Mouse (Mus musculus) heart, embryonic 10.5 days (tissue): Measurements from ENCODE around the gene Nos2. TPM values are rescaled to one million over a fixed set of nuclear protein-coding genes. Genes with fewer than 3 reads are reported as not detected.

ENCODE experiments used
- DNase-seq: peaks from one replicate; pipeline ENCODE4 v3.0.0-alpha.2; 2017; ENCODE audit warnings: low spot score
- H3K27ac ChIP-seq: fragments of 300-500 bp; sonication (generic); 2 replicates; pipeline ENCODE4 v1.5.1; 2016; ENCODE audit warnings: mild to moderate bottlenecking
- H3K27me3 ChIP-seq: fragments of 300-500 bp; sonication (generic); 2 replicates; pipeline ENCODE4 v1.6.1; 2016; ENCODE audit warnings: mild to moderate bottlenecking; ENCODE audit not compliant: poor library complexity, insufficient read depth, severe bottlenecking
- H3K36me3 ChIP-seq: fragments of 300-500 bp; sonication (generic); 2 replicates; pipeline ENCODE4 v1.6.1; 2016; ENCODE audit warnings: mild to moderate bottlenecking, moderate library complexity
- H3K4me1 ChIP-seq: fragments of 300-500 bp; sonication (generic); 2 replicates; pipeline ENCODE4 v1.6.1; 2016; ENCODE audit warnings: mild to moderate bottlenecking
- H3K4me3 ChIP-seq: fragments of 300-500 bp; sonication (generic); 2 replicates; pipeline ENCODE4 v1.5.1; 2016; ENCODE audit warnings: mild to moderate bottlenecking, moderate library complexity
- H3K9me3 ChIP-seq: fragments of 300-500 bp; sonication (generic); 2 replicates; pipeline ENCODE4 v1.6.1; 2016; ENCODE audit warnings: mild to moderate bottlenecking, moderate library complexity
- WGBS: fragments of 180-500 bp; shearing (Covaris S2); methylation state at CpG from one replicate; pipeline ENCODE4 v1.1.7; 2016; 5-methylcytosine and 5-hydroxymethylcytosine counted together
- polyA plus RNA-seq: library from polyadenylated mRNA; unstranded; fragments of >200 nt; fragmentation: Nextera tagmentation; extraction: Ambion mirVana; gene quantifications from 2 replicates; pipeline ENCODE4 v1.2.1, GENCODE M21; 2016

Gene Nos2
- polyA plus RNA-seq, 1 experiment from 2014 or later: 0.44 TPM

- WGBS: 11% methylated on average over 9 of the region's 9 CpGs
- Histone ChIP-seq H3K27me3 (peaks cover 62% of the 10 kb centered on the region), H3K4me1 (peaks cover 15% of the 10 kb centered on the region), H3K36me3 (no peaks in the 10 kb centered on the region), H3K27ac (no peak overlapping the region), H3K9me3 (no peaks in the 10 kb centered on the region), H3K4me3 (no peak overlapping the region)
- DNase-seq: no peak
Measured at GRCm38 (mm10) chr11:78924111-78924510, 3.5 kb downstream of the Nos2 start.

GRCm38 (mm10) chr11:78924916-78925315 is 4.3 kb downstream of the Nos2 start:
- peaks cover 62% of the 10 kb centered on the region for H3K27me3 ChIP-seq
- H3K4me3 ChIP-seq: peak overlapping the region; percentile 56
- under 1% methylated on average over 37 of the region's 37 CpGs for WGBS
- peaks cover 15% of the 10 kb centered on the region for H3K4me1 ChIP-seq
- H3K9me3 ChIP-seq: no peaks in the 10 kb centered on the region
- H3K27ac ChIP-seq: no peak overlapping the region
- DNase-seq: no peak
- no peaks in the 10 kb centered on the region for H3K36me3 ChIP-seq

- WGBS: 77% methylated on average over 5 of the region's 5 CpGs
- Histone ChIP-seq H3K4me1 (peaks cover 10% of the 10 kb centered on the region), H3K9me3 (no peaks in the 10 kb centered on the region), H3K27ac (no peak overlapping the region), H3K4me3 (no peak overlapping the region), H3K36me3 (no peaks in the 10 kb centered on the region), H3K27me3 (peaks cover 32% of the 10 kb centered on the region)
- no peak for DNase-seq
Measured at GRCm38 (mm10) chr11:78929345-78929744, 8.8 kb downstream of the Nos2 start.

- 81% methylated on average over 7 of the region's 7 CpGs for WGBS
- H3K27ac ChIP-seq: no peak overlapping the region
- H3K36me3 ChIP-seq: no peaks in the 10 kb centered on the region
- no peaks in the 10 kb centered on the region for H3K9me3 ChIP-seq
- H3K4me1 ChIP-seq: no peaks in the 10 kb centered on the region
- DNase-seq: no peak
- H3K27me3 ChIP-seq: no peaks in the 10 kb centered on the region; the same call in 1 of the 2 replicates
- no peak overlapping the region for H3K4me3 ChIP-seq
Measured at GRCm38 (mm10) chr11:78934307-78934706, 13.7 kb downstream of the Nos2 start.

- Histone ChIP-seq H3K27ac (no peak overlapping the region), H3K9me3 (no peaks in the 10 kb centered on the region), H3K4me1 (no peaks in the 10 kb centered on the region), H3K27me3 (no peaks in the 10 kb centered on the region), H3K36me3 (no peaks in the 10 kb centered on the region), H3K4me3 (no peak overlapping the region)
- no peak for DNase-seq
- 83% methylated on average over 4 of the region's 4 CpGs for WGBS
Measured at GRCm38 (mm10) chr11:78934727-78935126, 14.1 kb downstream of the Nos2 start.

GRCm38 (mm10) chr11:78935178-78935577 is 14.6 kb downstream of the Nos2 start:
- H3K9me3 ChIP-seq: no peaks in the 10 kb centered on the region
- no peaks in the 10 kb centered on the region for H3K4me1 ChIP-seq
- no peaks in the 10 kb centered on the region for H3K27me3 ChIP-seq
- H3K4me3 ChIP-seq: no peak overlapping the region
- DNase-seq: no peak
- H3K27ac ChIP-seq: no peak overlapping the region
- H3K36me3 ChIP-seq: no peaks in the 10 kb centered on the region
- WGBS: 73% methylated on average over 6 of the region's 6 CpGs

- Histone ChIP-seq H3K9me3 (no peaks in the 10 kb centered on the region), H3K4me3 (no peak overlapping the region), H3K4me1 (no peaks in the 10 kb centered on the region; the same call in 1 of the 2 replicates), H3K27ac (no peak overlapping the region), H3K36me3 (no peaks in the 10 kb centered on the region), H3K27me3 (0 out of 2 replicates have a peak, but pooled peaks cover 8% of the 10 kb centered on the region)
- 79% methylated on average over 1 of the region's 1 CpGs for WGBS
- DNase-seq: no peak
Measured at GRCm38 (mm10) chr11:78943083-78943482, 22.5 kb downstream of the Nos2 start.

- H3K4me1 ChIP-seq: peaks cover 5% of the 10 kb centered on the region
- H3K4me3 ChIP-seq: no peak overlapping the region
- H3K27me3 ChIP-seq: peaks cover 56% of the 10 kb centered on the region
- no peaks in the 10 kb centered on the region for H3K9me3 ChIP-seq
- DNase-seq: no peak
- H3K36me3 ChIP-seq: no peaks in the 10 kb centered on the region
- 82% methylated on average over 8 of the region's 8 CpGs for WGBS
- H3K27ac ChIP-seq: no peak overlapping the region
Measured at GRCm38 (mm10) chr11:78950365-78950764, 29.8 kb downstream of the Nos2 start.

- 9% methylated on average over 17 of the region's 17 CpGs for WGBS
- H3K9me3 ChIP-seq: no peaks in the 10 kb centered on the region
- no peaks in the 10 kb centered on the region for H3K36me3 ChIP-seq
- H3K4me1 ChIP-seq: peaks cover 5% of the 10 kb centered on the region
- peak; percentile 84 for DNase-seq
- H3K27ac ChIP-seq: no peak overlapping the region
- H3K27me3 ChIP-seq: peaks cover 70% of the 10 kb centered on the region
- H3K4me3 ChIP-seq: no peak overlapping the region; the same call in 1 of the 2 replicates
Measured at GRCm38 (mm10) chr11:78952467-78952866, 31.9 kb downstream of the Nos2 start.

GRCm38 (mm10) chr11:78956260-78956659 is 35.7 kb downstream of the Nos2 start:
- no peak overlapping the region for H3K27ac ChIP-seq
- peaks cover 16% of the 10 kb centered on the region for H3K4me1 ChIP-seq
- no peaks in the 10 kb centered on the region for H3K36me3 ChIP-seq
- H3K9me3 ChIP-seq: no peaks in the 10 kb centered on the region
- H3K4me3 ChIP-seq: no peak overlapping the region
- H3K27me3 ChIP-seq: peaks cover 61% of the 10 kb centered on the region
- 18% methylated on average over 7 of the region's 7 CpGs for whole genome bisulfite sequencing
- no peak for DNase-seq

- 0 out of 2 replicates have a peak, but pooled peaks cover 2% of the 10 kb centered on the region for H3K36me3 ChIP-seq
- 48% methylated on average over 8 of the region's 8 CpGs for WGBS
- no peak for DNase-seq
- H3K4me3 ChIP-seq: no peak overlapping the region
- no peaks in the 10 kb centered on the region for H3K9me3 ChIP-seq
- no peak overlapping the region for H3K27ac ChIP-seq
- peaks cover 37% of the 10 kb centered on the region for H3K27me3 ChIP-seq
- peaks cover 25% of the 10 kb centered on the region for H3K4me1 ChIP-seq
Measured at GRCm38 (mm10) chr11:78959367-78959766, 38.8 kb downstream of the Nos2 start.

GRCm38 (mm10) chr11:78959841-78960520 is 39.4 kb downstream of the Nos2 start:
- H3K36me3 ChIP-seq: 0 out of 2 replicates have a peak, but pooled peaks cover 2% of the 10 kb centered on the region
- no peak overlapping the region for H3K27ac ChIP-seq
- H3K27me3 ChIP-seq: peaks cover 31% of the 10 kb centered on the region
- WGBS: 71% methylated on average over 5 of the region's 5 CpGs
- DNase-seq: no peak
- no peak overlapping the region for H3K4me3 ChIP-seq
- H3K9me3 ChIP-seq: no peaks in the 10 kb centered on the region
- peaks cover 25% of the 10 kb centered on the region for H3K4me1 ChIP-seq

- no peak for DNase-seq
- Histone ChIP-seq H3K36me3 (0 out of 2 replicates have a peak, but pooled peaks cover 2% of the 10 kb centered on the region), H3K27me3 (peaks cover 25% of the 10 kb centered on the region), H3K4me1 (peaks cover 25% of the 10 kb centered on the region), H3K27ac (no peak overlapping the region), H3K4me3 (no peak overlapping the region), H3K9me3 (no peaks in the 10 kb centered on the region)
- WGBS: 37% methylated on average over 5 of the region's 5 CpGs
Measured at GRCm38 (mm10) chr11:78961221-78961620, 40.6 kb downstream of the Nos2 start.
